In the genomic region with DNA sequence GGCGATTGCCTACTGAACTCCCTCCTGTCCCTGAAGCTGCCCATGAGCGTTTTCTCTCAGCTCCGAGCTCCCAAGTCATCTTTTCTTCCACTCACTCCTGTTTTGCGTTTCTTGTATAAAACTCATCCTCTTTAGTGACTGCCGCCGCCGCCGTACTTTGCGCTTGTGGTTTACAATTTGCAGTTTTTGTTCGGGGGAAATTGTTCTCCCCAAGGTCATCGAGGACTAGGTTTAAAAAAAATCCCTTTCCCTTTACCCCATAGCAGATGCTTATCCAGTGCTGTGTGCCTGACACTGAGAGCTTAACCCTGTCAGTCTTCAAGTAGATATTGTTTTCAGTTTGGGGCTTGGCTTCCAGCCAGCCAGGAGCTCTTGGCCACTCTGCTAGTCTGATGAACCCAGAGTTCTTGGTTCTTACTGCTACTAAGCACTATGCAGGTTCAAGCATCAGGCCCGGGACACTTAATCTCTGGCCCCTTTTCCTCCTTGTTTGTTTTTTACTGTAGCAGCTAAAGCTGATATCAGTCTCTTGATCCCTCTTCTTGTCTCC, we compare ENCODE assay signal across 7 mouse cellular contexts. TPM values are rescaled to one million over a fixed set of nuclear protein-coding genes. Genes with fewer than 3 reads are reported as not detected.
DNase-seq lines count a peak whose midpoint lies in the region; ATAC-seq and TF ChIP-seq lines count a peak whose summit lies in the region.

No protein-coding gene starts in this region.

- DNase-seq in thymus, adult 2 months = no peak
- no peak for DNase-seq in thymus, postnatal 14 days
- DNase-seq in kidney, adult 8-10 months = peak; percentile 18 to 32
- no peak for DNase-seq in spleen, adult 12 weeks (ENCODE audit: low spot score)

- peaks cover 11% of the 10 kb centered on the region for H3K4me1 ChIP-seq in thymus, adult 2 months (replicated peaks; ENCODE audit: control insufficient read depth, insufficient read depth, low read length)
- peaks cover 14% of the 10 kb centered on the region; the same call in 1 of the 2 replicates for H3K4me1 ChIP-seq in embryonic facial prominence, embryonic 15.5 days
- peaks cover 17% of the 10 kb centered on the region for H3K4me1 ChIP-seq in midbrain, embryonic 13.5 days (replicated peaks)

- peaks cover 6% of the 10 kb centered on the region for H3K27me3 ChIP-seq in thymus, adult 2 months (ENCODE audit: control insufficient read depth, insufficient read depth, low read length)
- peaks cover 21% of the 10 kb centered on the region for H3K27me3 ChIP-seq in embryonic facial prominence, embryonic 15.5 days
- peaks cover 55% of the 10 kb centered on the region for H3K27me3 ChIP-seq in midbrain, embryonic 13.5 days

- no peak overlapping the region for H3K27ac ChIP-seq in thymus, adult 2 months (ENCODE audit: control insufficient read depth, insufficient read depth, low read length)
- no peak overlapping the region for H3K27ac ChIP-seq in embryonic facial prominence, embryonic 15.5 days (replicated peaks)
- H3K27ac ChIP-seq in midbrain, embryonic 13.5 days = no peak overlapping the region

- 3% methylated on average over 12 of the region's 12 CpGs for WGBS in thymus, adult 2 months
- WGBS in embryonic facial prominence, embryonic 15.5 days = 5% methylated on average over 12 of the region's 12 CpGs
- 3% methylated on average over 12 of the region's 12 CpGs for WGBS in midbrain, embryonic 13.5 days

- H3K9ac ChIP-seq in embryonic facial prominence, embryonic 15.5 days = peak overlapping the region; percentile 50; the same call in 1 of the 2 replicates
- H3K9ac ChIP-seq in midbrain, embryonic 13.5 days (replicated peaks) = peak overlapping the region; percentile 78; the same call in 1 of the 2 replicates

- no peak for TF ChIP-seq CTCF in thymus, adult 2 months (IDR thresholded peaks at IDR 0.05; ENCODE audit: borderline replicate concordance, control insufficient read depth, extremely low read depth, insufficient read depth, low read length, poor library complexity)

- no peak for ATAC-seq in embryonic facial prominence, embryonic 15.5 days (ENCODE audit: insufficient number of reproducible peaks, low FRiP score, low TSS enrichment, low read depth)
- ATAC-seq in midbrain, embryonic 13.5 days = no peak
- ATAC-seq in granulocyte monocyte progenitor cell, adult 5-6 weeks (replicated peaks; ENCODE audit: poor library complexity, severe bottlenecking) = no peak

- H3K4me3 ChIP-seq in thymus, adult 2 months (ENCODE audit: control insufficient read depth, insufficient read depth, low read length) = peak overlapping the region; percentile 57
- peak overlapping the region; percentile 67 for H3K4me3 ChIP-seq in embryonic facial prominence, embryonic 15.5 days (replicated peaks)
- H3K4me3 ChIP-seq in midbrain, embryonic 13.5 days (replicated peaks) = peak overlapping the region; percentile 81

- TF ChIP-seq POLR2A in thymus, adult 2 months (IDR thresholded peaks at IDR 0.05; ENCODE audit: control insufficient read depth, extremely low read depth, insufficient read depth, low read length, poor library complexity) = no peak

- peak overlapping the region; percentile 100 for H3K4me2 ChIP-seq in embryonic facial prominence, embryonic 15.5 days (replicated peaks)
- H3K4me2 ChIP-seq in midbrain, embryonic 13.5 days (replicated peaks) = peak overlapping the region; percentile 99

- no peaks in the 10 kb centered on the region for H3K9me3 ChIP-seq in embryonic facial prominence, embryonic 15.5 days (replicated peaks)
- no peaks in the 10 kb centered on the region for H3K9me3 ChIP-seq in midbrain, embryonic 13.5 days

- no peaks in the 10 kb centered on the region for H3K36me3 ChIP-seq in thymus, adult 2 months (ENCODE audit: control insufficient read depth, insufficient read depth, low read length)
- H3K36me3 ChIP-seq in embryonic facial prominence, embryonic 15.5 days = no peaks in the 10 kb centered on the region
- no peaks in the 10 kb centered on the region for H3K36me3 ChIP-seq in midbrain, embryonic 13.5 days

RNA-seq across cellular contexts. Expression of a gene that starts 1.1 kb away (rescaled TPM):
- polyA plus RNA-seq in thymus, adult 2 months (2012; rRNA removed) = 0.87 and 1.2 TPM in 2 replicates
- polyA plus RNA-seq in embryonic facial prominence, embryonic 15.5 days (2015; fragmentation: Nextera tagmentation; extraction: Ambion mirVana) = 11.8 and 12.3 TPM in 2 replicates
- polyA plus RNA-seq in midbrain, embryonic 13.5 days (2015; fragmentation: Nextera tagmentation; extraction: Ambion mirVana) = 0.74 and 0.99 TPM in 2 replicates
- total RNA-seq in granulocyte monocyte progenitor cell, adult 5-6 weeks (2014; fragmentation: Nextera tagmentation) = 5.2 and 7.5 TPM in 2 replicates
- total RNA-seq in granulocyte monocyte progenitor cell, adult 5-6 weeks (2017) = 2.1 and 2.7 TPM in 2 replicates

RNA-seq across cellular contexts. Expression of a gene that starts 56.8 kb away (rescaled TPM):
- polyA plus RNA-seq in thymus, adult 2 months (2012; rRNA removed) = 15.3 and 17.4 TPM in 2 replicates
- 16.1 and 16.4 TPM in 2 replicates for polyA plus RNA-seq in embryonic facial prominence, embryonic 15.5 days (2015; fragmentation: Nextera tagmentation; extraction: Ambion mirVana)
- 29.1 and 30.0 TPM in 2 replicates for polyA plus RNA-seq in midbrain, embryonic 13.5 days (2015; fragmentation: Nextera tagmentation; extraction: Ambion mirVana)
- 18.1 and 21.1 TPM in 2 replicates for total RNA-seq in granulocyte monocyte progenitor cell, adult 5-6 weeks (2014; fragmentation: Nextera tagmentation)
- 12.4 and 13.5 TPM in 2 replicates for total RNA-seq in granulocyte monocyte progenitor cell, adult 5-6 weeks (2017)

RNA-seq across cellular contexts. Expression of a gene that starts 56.9 kb away (rescaled TPM):
- polyA plus RNA-seq in thymus, adult 2 months (2012; rRNA removed) = 4.1 and 5.0 TPM in 2 replicates
- 59.2 and 64.5 TPM in 2 replicates for polyA plus RNA-seq in embryonic facial prominence, embryonic 15.5 days (2015; fragmentation: Nextera tagmentation; extraction: Ambion mirVana)
- 75.4 and 81.5 TPM in 2 replicates for polyA plus RNA-seq in midbrain, embryonic 13.5 days (2015; fragmentation: Nextera tagmentation; extraction: Ambion mirVana)
- total RNA-seq in granulocyte monocyte progenitor cell, adult 5-6 weeks (2014; fragmentation: Nextera tagmentation) = 40.9 and 101 TPM in 2 replicates
- 69.2 and 69.6 TPM in 2 replicates for total RNA-seq in granulocyte monocyte progenitor cell, adult 5-6 weeks (2017)

Comparison
In these comparisons a context has a peak if more than half of its experiments do, and no peak if none do; other contexts are left out.
1. DNase-seq: peak in kidney, adult 8-10 months (2 of 2); none in thymus, adult 2 months (single experiment), thymus, postnatal 14 days (single experiment) and spleen, adult 12 weeks (single experiment).
2. RNA of a gene that starts 56.9 kb away (polyA plus RNA-seq): 75.4 to 81.5 TPM in midbrain, embryonic 13.5 days and 59.2 to 64.5 TPM in embryonic facial prominence, embryonic 15.5 days; 4.1 to 5.0 TPM in thymus, adult 2 months; every median in the first group is over 10 times any median in the second.
3. Peak in every context shown above with its lines, with median percentiles within 50 percentile points of each other: H3K4me3 ChIP-seq.